Mouse (Mus musculus): ENCODE results near the gene Olfr844.

The Olfr844 gene

DNA sequence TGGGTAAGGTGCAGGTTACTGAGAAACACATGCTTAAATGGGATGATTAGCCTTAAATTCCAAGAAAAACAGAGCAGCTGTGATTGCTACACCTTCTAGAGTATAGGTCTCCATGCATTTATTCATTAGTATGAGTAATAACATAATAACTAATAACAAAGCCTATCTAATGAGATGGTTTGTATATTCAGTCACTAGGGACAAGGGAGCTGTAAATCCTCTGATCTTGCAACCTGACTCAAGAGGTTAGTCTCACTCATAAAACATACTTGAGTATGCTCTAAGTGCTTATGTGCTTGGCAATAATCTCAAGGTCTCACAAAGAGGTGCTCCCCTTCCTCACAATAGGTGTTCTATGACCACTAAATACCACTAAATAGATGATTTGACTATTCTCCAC lies at the start of gene Olfr844:
Gene Olfr844, plus strand, starts transcription at position 301 of the 400 bp plus-strand sequence.
- no peak for DNase-seq (ENCODE audit: low read depth, low spot score)

DNA sequence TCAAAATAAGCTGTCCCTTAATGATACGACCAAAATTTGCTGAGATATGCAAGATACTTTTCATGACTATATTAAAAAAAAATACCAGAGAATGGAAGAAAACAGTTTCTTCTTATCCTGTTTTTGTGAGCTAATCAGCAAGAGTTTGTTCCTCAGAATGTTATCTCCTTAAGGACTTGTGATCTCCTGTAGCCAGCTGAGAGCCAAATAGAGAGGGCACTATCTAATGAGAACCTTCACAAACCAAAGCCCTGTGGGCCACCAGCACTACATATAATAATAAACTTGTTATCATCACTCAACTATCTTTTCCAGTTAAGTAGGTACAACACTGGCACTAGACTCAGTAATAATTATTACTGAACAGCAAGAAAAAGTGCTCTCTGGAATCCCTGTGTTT lies 20.0 kb downstream of the Olfr844 start, which contains the start of gene Olfr845:
Gene Olfr845, plus strand, starts transcription at position 301 of the 400 bp plus-strand sequence.
- DNase-seq (ENCODE audit: low read depth, low spot score): no peak

DNA sequence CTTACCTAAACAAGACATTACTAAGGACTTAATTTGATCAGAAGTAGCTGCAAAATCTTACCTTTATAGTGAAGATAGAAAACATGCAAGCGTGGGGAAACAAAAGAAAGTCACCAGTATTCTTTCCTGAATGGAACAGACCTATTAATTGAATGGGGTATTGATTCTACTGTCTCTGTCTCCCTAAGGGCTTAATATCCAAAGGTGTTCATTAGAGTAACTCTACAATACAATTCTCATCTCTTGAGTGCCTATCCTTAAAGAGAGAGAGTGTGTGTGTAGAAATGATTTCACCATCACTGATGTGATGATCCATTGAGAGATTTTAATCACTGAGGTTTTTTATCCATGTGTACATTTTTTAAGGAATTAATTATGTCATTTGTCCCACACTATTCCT lies 47.8 kb downstream of the Olfr844 start, which contains the start of gene Olfr846:
Gene Olfr846, minus strand, starts transcription at position 101 of the 400 bp plus-strand sequence.
- no peak for DNase-seq (ENCODE audit: low read depth, low spot score)
